Mouse (Mus musculus) kidney, postnatal 4 days (tissue): ENCODE measurements around the gene Ehd1.
"Not testable (repeated sequence)": the region's sequence is repeated elsewhere in the genome, so short reads cannot be mapped to it uniquely, and the experiment has no call there.

ENCODE experiments used
- DNase-seq, 2 experiments: peaks; one replicate each; pipeline ENCODE4 v3.0.0; 2021; ENCODE audit warnings: mixed read lengths in 2 of 2

Ehd1 gene

GRCm38 (mm10) chr19:6304787-6305516 lies 28.4 kb downstream of the Ehd1 start:
- DNase-seq = peak; percentile 94 to 95

- no peak for DNase-seq
Measured at GRCm38 (mm10) chr19:6305517-6306115, 29.1 kb downstream of the Ehd1 start.

GRCm38 (mm10) chr19:6306137-6306551 lies 29.6 kb downstream of the Ehd1 start, which contains the start of gene Cdc42bpg:
Gene Cdc42bpg, plus strand, starts transcription at chr19:6306456.
- DNase-seq = peak; percentile 93 to 96

DNA sequence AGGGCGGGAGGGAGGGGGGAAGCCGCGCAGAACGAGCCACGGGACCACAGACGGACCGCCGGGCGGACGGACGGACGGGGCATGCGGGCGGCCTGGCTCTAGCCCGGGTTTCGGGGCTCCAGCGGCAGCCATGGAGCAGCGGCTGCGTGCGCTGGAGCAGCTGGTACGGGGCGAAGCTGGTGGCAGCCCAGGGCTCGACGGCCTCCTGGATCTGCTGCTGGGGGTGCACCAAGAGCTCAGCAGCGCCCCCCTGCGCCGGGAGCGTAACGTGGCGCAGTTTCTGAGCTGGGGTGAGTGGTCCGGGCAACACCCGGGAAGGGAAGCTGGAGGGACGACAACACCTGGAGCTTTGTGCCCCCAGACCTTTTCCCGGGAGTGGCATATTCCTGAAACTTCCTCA lies 30.1 kb downstream of the Ehd1 start:
- DNase-seq = peak; percentile 90 to 94

- no peak for DNase-seq
Measured at GRCm38 (mm10) chr19:6307733-6308531, 31.4 kb downstream of the Ehd1 start.

DNA sequence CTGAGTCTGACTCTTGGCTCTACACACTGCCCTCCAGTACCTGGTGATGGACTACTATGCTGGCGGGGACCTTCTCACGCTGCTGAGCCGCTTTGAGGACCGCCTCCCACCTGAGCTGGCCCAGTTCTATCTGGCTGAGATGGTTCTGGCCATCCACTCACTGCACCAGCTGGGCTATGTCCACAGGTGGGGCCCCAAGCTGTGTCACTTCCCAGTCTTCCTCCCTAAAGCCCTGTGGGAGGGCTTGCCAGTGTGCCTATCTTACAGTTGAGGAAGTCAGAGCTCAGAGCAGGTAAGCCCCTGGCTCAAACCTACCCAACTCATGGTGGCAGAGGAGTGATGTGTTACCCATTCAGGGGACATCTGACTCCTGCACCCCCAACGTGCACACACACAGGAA lies 33.7 kb downstream of the Ehd1 start:
- no peak for DNase-seq

- DNase-seq = not testable (repeated sequence)
Measured at GRCm38 (mm10) chr19:6311783-6312182, 35.3 kb downstream of the Ehd1 start.

DNA sequence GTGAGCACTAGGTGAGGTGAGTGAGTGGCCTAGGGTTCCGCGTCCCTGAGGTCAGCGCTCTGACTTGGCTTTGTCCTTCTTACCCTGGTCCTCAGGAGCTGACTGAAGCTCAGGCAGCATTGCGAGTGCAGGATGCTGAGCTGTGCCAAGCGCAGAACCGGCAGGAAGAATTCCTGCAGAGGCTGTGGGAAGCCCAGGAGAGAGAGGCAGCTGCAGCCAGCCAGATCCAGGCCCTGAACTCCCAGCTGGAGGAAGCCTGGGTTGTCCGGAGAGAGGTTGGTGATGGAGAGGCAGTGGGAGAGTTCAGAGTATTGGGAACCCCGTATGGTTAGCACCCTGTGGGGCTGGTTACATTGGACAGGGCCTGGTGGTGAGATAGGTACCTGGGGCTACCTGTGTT lies 37.3 kb downstream of the Ehd1 start:
- no peak for DNase-seq

DNA sequence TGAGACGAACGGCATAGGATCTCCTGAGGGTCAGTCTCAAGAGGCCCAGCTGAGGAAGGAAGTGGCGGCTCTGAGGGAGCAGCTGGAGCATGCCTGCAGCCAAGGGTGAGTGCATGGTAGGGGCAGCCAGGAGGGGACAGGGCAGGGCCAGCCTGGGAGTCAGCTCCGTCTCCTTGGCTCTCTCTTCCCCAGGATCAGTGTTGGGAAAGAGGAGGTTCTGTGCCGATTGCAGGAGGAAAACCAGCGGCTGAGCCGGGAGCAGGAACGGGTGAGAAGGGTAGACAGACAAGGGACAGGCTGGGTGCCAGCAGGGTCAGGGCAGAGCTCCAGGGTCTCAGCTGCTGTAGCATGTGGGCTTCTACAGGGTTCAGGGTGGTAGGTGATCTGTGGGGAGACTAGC lies 38.0 kb downstream of the Ehd1 start:
- no peak for DNase-seq

- DNase-seq = no peak
Measured at GRCm38 (mm10) chr19:6315573-6315972, 39.0 kb downstream of the Ehd1 start.

GRCm38 (mm10) chr19:6318145-6318544 lies 41.6 kb downstream of the Ehd1 start:
- no peak for DNase-seq

DNA sequence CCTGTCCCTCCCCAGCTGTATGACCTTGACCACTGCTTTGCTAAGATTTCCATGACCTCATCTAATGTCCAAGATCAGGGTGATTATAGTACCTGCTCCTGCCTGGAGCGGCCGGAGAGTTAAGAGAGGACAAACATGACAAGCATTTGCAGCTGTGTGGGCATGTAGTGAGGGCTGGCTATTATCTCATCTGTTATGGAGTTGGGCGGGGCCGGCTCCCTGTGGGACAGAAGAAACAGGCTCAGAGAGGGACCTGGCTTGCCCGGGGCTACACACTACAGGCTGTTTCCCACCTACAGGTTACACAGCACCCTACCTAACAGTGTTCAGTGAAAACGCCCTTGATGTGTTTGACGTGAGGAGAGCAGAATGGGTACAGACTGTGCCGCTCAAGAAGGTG lies 44.8 kb downstream of the Ehd1 start:
- DNase-seq = no peak

- peak; percentile 39 to 63 for DNase-seq
Measured at GRCm38 (mm10) chr19:6321786-6322621, 45.5 kb downstream of the Ehd1 start.

DNA sequence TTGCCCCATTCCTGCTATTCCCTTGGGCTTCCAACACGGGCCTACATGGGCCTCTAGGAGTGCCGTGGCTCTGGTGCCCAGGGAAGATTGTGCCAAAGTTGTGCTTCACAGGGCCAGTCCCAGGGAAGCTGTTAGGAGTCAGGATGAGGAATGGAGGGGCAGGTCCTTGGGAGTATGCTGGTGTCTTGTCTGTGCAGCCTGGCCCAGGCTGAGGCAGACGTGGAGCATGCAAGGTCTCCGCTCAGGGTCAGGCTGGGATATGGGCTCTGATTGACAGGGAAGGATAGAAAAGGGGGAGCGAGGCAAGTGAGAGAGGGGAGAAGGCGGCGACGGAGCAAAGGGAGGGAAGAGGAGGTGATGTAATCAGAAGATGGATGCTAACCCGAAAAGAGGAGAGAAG lies 48.2 kb downstream of the Ehd1 start:
- DNase-seq = no peak

DNA sequence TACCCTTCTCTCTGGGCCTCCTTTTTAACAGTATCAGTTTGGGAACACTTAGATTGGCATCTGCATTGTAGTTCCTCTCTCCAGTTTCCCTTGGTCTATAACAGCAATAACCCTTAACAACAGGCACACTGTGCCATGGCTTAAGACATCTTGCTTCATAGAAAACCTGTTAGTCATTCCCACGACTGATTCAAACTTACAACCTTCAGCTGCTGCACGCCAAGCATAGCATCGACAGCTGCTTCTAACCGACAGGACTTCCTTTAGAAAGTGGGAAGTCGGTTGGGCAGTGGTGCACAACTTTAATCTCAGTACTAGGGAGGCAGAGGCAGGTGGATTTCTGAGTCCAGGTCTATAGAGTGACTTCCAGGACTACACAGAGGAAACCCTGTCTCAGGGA lies 54.7 kb downstream of the Ehd1 start:
- DNase-seq = no peak

GRCm38 (mm10) chr19:6331719-6332516 lies 55.4 kb downstream of the Ehd1 start:
- peak; percentile 59 to 70 for DNase-seq

- DNase-seq = no peak
Measured at GRCm38 (mm10) chr19:6333761-6334595, 57.5 kb downstream of the Ehd1 start.

GRCm38 (mm10) chr19:6334673-6335457 lies 58.3 kb downstream of the Ehd1 start, which contains the start of gene Men1:
Gene Men1, plus strand, starts transcription at chr19:6334979.
- peak; percentile 92 to 96 for DNase-seq

DNA sequence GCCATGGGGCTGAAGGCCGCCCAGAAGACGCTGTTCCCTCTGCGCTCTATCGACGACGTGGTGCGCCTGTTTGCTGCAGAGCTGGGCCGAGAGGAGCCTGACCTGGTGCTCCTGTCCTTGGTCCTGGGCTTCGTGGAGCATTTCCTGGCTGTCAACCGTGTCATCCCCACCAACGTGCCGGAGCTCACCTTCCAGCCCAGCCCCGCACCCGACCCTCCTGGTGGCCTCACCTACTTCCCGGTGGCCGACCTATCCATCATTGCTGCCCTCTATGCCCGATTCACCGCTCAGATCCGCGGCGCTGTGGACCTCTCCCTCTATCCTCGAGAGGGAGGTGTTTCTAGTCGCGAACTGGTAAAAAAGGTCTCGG lies 58.9 kb downstream of the Ehd1 start:
- DNase-seq = peak; percentile 43 to 61

DNA sequence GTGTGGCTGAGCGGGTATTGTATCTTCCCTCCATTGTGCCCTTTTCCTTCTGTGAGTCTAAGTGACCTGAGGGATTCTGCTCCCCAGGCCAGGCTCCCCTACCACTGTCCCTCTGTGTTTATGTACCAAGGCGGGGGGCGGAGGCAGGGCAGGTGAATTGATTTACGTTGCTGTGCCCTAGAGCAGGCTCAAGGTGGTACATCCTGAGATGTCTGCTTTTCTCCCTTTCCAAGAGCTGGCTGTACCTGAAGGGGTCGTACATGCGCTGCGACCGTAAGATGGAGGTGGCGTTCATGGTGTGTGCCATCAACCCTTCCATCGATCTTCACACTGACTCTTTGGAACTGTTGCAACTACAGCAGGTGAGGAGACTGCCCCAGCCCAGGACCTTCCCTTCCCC lies 60.4 kb downstream of the Ehd1 start:
- no peak for DNase-seq
